Mouse (Mus musculus) stomach, embryonic 14.5 days (tissue): ENCODE data around the gene Gdf9. TPM values are rescaled to one million over a fixed set of nuclear protein-coding genes. Genes with fewer than 3 reads are reported as not detected.
A peak's percentile ranks its signal among the peaks of the same experiment; 100 is the strongest.

Experiments used
- ATAC-seq: fragments of 200-750 bp; cut with Nextera tagmentation; 2 replicates; pipeline ENCODE4 v1.8.0; 2017; ENCODE audit warnings: low read depth, moderate TSS enrichment; ENCODE audit not compliant: insufficient number of reproducible peaks, insufficient read depth, low FRiP score
- H3K27ac ChIP-seq: fragments of 300-500 bp; sonication (generic); 2 replicates; pipeline ENCODE4 v1.5.1; 2014; ENCODE audit warnings: mild to moderate bottlenecking, low read length, moderate library complexity, mixed read lengths
- H3K27me3 ChIP-seq: fragments of 300-500 bp; sonication (generic); 2 replicates; pipeline ENCODE4 v1.6.1; 2014; ENCODE audit warnings: low read length, control low read depth, mixed read lengths; ENCODE audit not compliant: control insufficient read depth, insufficient read depth
- H3K36me3 ChIP-seq: fragments of 300-500 bp; sonication (generic); 2 replicates; pipeline ENCODE4 v1.6.1; 2014; ENCODE audit warnings: mild to moderate bottlenecking, control low read depth, low read length, moderate library complexity, mixed read lengths; ENCODE audit not compliant: control insufficient read depth, insufficient read depth
- H3K4me1 ChIP-seq: fragments of 300-500 bp; sonication (generic); 2 replicates; pipeline ENCODE4 v1.6.1; 2014; ENCODE audit warnings: low read length, control low read depth, mixed read lengths; ENCODE audit not compliant: control insufficient read depth, insufficient read depth
- H3K4me2 ChIP-seq: fragments of 300-500 bp; sonication (generic); replicated peaks from 2 replicates; pipeline ENCODE4 v1.6.1; 2014; ENCODE audit warnings: low read depth, low read length, control low read depth
- H3K4me3 ChIP-seq: fragments of 300-500 bp; sonication (generic); 2 replicates; pipeline ENCODE4 v1.5.1; 2014; ENCODE audit warnings: low read depth, low read length, control low read depth
- H3K9ac ChIP-seq: fragments of 300-500 bp; sonication (generic); replicated peaks from 2 replicates; pipeline ENCODE4 v1.6.1; 2014; ENCODE audit warnings: low read depth, mild to moderate bottlenecking, control low read depth, low read length, moderate library complexity, mixed read lengths
- H3K9me3 ChIP-seq: fragments of 300-500 bp; sonication (generic); 2 replicates; pipeline ENCODE4 v1.6.1; 2016; ENCODE audit warnings: low read depth, low read length, control low read depth; ENCODE audit not compliant: control insufficient read depth
- WGBS: fragments of 180-500 bp; shearing (Covaris S2); extraction: QIAGEN DNeasy Blood & Tissue Kit; methylation state at CpG from one replicate; pipeline ENCODE4 v1.1.7; 2014; 5-methylcytosine and 5-hydroxymethylcytosine counted together
- polyA plus RNA-seq: library from polyadenylated mRNA; unstranded; fragments of >200 nt; fragmentation: Nextera tagmentation; extraction: Ambion mirVana; gene quantifications from 2 replicates; pipeline ENCODE4 v1.2.1, GENCODE M21; 2014

The Gdf9 gene
- polyA plus RNA-seq, 1 experiment from 2014 or later, result 2.2 TPM

- Histone ChIP-seq H3K27ac (no peak overlapping the region), H3K36me3 (no peaks in the 10 kb centered on the region), H3K9me3 (0 out of 2 replicates have a peak, but pooled peaks cover 3% of the 10 kb centered on the region), H3K9ac (no peak overlapping the region), H3K27me3 (peaks cover 49% of the 10 kb centered on the region), H3K4me3 (no peak overlapping the region), H3K4me2 (no peak overlapping the region), H3K4me1 (0 out of 2 replicates have a peak, but pooled peaks cover 8% of the 10 kb centered on the region)
- 36% methylated on average over 8 of the region's 8 CpGs for WGBS
- no peak for ATAC-seq
Measured at GRCm38 (mm10) chr11:53475620-53476019, 44.8 kb downstream of the Gdf9 start.

- Histone ChIP-seq H3K36me3 (no peaks in the 10 kb centered on the region), H3K4me3 (no peak overlapping the region), H3K27me3 (peaks cover 53% of the 10 kb centered on the region), H3K27ac (no peak overlapping the region), H3K4me1 (0 out of 2 replicates have a peak, but pooled peaks cover 6% of the 10 kb centered on the region), H3K9ac (no peak overlapping the region), H3K9me3 (0 out of 2 replicates have a peak, but pooled peaks cover 3% of the 10 kb centered on the region), H3K4me2 (no peak overlapping the region)
- no peak for ATAC-seq
- WGBS, result 50% methylated on average over 7 of the region's 7 CpGs
Measured at GRCm38 (mm10) chr11:53477833-53478232, 47.0 kb downstream of the Gdf9 start.

- WGBS, result 4% methylated on average over 79 of the region's 79 CpGs
- Histone ChIP-seq H3K27me3 (peaks cover 53% of the 10 kb centered on the region), H3K4me3 (peak overlapping the region; percentile 29), H3K4me1 (0 out of 2 replicates have a peak, but pooled peaks cover 6% of the 10 kb centered on the region), H3K4me2 (peak overlapping the region; percentile 69), H3K36me3 (no peaks in the 10 kb centered on the region), H3K27ac (no peak overlapping the region), H3K9ac (no peak overlapping the region), H3K9me3 (0 out of 2 replicates have a peak, but pooled peaks cover 3% of the 10 kb centered on the region)
- ATAC-seq, result no peak
Measured at GRCm38 (mm10) chr11:53478383-53479170, 47.8 kb downstream of the Gdf9 start.

- WGBS, result 2% methylated on average over 62 of the region's 62 CpGs
- H3K9ac ChIP-seq, result no peak overlapping the region
- H3K27ac ChIP-seq, result no peak overlapping the region
- 0 out of 2 replicates have a peak, but pooled peaks cover 6% of the 10 kb centered on the region for H3K4me1 ChIP-seq
- no peak for ATAC-seq
- H3K4me3 ChIP-seq, result peak overlapping the region; percentile 29
- H3K27me3 ChIP-seq, result peaks cover 53% of the 10 kb centered on the region
- H3K36me3 ChIP-seq, result no peaks in the 10 kb centered on the region
- peak overlapping the region; percentile 69 for H3K4me2 ChIP-seq
- 0 out of 2 replicates have a peak, but pooled peaks cover 3% of the 10 kb centered on the region for H3K9me3 ChIP-seq
Measured at GRCm38 (mm10) chr11:53479171-53479782, 48.5 kb downstream of the Gdf9 start.

GRCm38 (mm10) chr11:53479783-53480301 is 49.0 kb downstream of the Gdf9 start, which contains the start of the genes Gm9945 and Sowaha:
Gene Gm9945 (plus strand): TSS chr11:53480166.
Gene Sowaha (minus strand): TSS chr11:53480274.
- H3K27ac ChIP-seq, result no peak within 1 kb of the TSS
- ATAC-seq, result peak; percentile 56; the same call in 1 of the 2 replicates
- 4% methylated on average over 40 of the region's 40 CpGs for WGBS
- 0 out of 2 replicates have a peak, but pooled peaks cover 3% of the 10 kb centered on the region for H3K9me3 ChIP-seq
- peaks cover 49% of the 10 kb centered on the region for H3K27me3 ChIP-seq
- H3K4me2 ChIP-seq, result peak within 1 kb of the TSS; percentile 69
- H3K4me1 ChIP-seq, result 0 out of 2 replicates have a peak, but pooled peaks cover 6% of the 10 kb centered on the region
- H3K9ac ChIP-seq, result no peak within 1 kb of the TSS
- H3K36me3 ChIP-seq, result no peaks in the 10 kb centered on the region
- peak within 1 kb of the TSS; percentile 29 for H3K4me3 ChIP-seq

- Histone ChIP-seq H3K36me3 (no peaks in the 10 kb centered on the region), H3K4me2 (no peak overlapping the region), H3K27ac (no peak overlapping the region), H3K9ac (no peak overlapping the region), H3K27me3 (peaks cover 42% of the 10 kb centered on the region), H3K4me1 (0 out of 2 replicates have a peak, but pooled peaks cover 6% of the 10 kb centered on the region), H3K4me3 (no peak overlapping the region), H3K9me3 (0 out of 2 replicates have a peak, but pooled peaks cover 3% of the 10 kb centered on the region)
- ATAC-seq, result no peak; the same call in 1 of the 2 replicates
- 69% methylated on average over 4 of the region's 4 CpGs for WGBS
Measured at GRCm38 (mm10) chr11:53481088-53481730, 50.4 kb downstream of the Gdf9 start.

- peak; percentile 51; the same call in 1 of the 2 replicates for ATAC-seq
- no peaks in the 10 kb centered on the region for H3K36me3 ChIP-seq
- H3K27me3 ChIP-seq, result peaks cover 28% of the 10 kb centered on the region
- 61% methylated on average over 9 of the region's 9 CpGs for WGBS
- 0 out of 2 replicates have a peak, but pooled peaks cover 3% of the 10 kb centered on the region for H3K9me3 ChIP-seq
- H3K4me1 ChIP-seq, result 0 out of 2 replicates have a peak, but pooled peaks cover 11% of the 10 kb centered on the region
- H3K9ac ChIP-seq, result no peak overlapping the region
- H3K4me2 ChIP-seq, result no peak overlapping the region
- no peak overlapping the region for H3K27ac ChIP-seq
- H3K4me3 ChIP-seq, result no peak overlapping the region
Measured at GRCm38 (mm10) chr11:53483159-53483891, 52.5 kb downstream of the Gdf9 start.
